In the genomic region with DNA sequence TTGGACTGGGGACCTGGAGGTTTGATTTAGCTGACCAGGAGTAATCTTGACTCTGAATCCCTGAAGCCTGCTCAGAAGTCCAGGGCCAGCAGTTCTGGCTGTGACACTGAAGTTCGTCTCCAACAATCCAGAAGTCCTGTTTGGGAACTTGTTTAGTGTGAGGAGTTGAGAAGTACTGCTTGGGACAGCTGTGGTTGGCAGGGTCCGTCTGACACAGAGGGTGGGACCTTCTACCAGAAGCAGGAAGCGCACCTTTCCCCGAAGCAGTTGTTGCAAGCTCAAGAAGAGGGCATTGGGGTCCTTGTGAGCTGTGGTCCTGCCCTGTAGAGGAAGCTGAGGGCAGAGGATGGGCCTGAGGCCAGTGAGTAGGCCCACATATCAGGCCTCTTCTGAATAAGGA, we compare ENCODE assay signal across 30 mouse cellular contexts. TPM values are rescaled to one million over a fixed set of nuclear protein-coding genes. Genes with fewer than 3 reads are reported as not detected.
DNase-seq lines count a peak whose midpoint lies in the region; ATAC-seq and TF ChIP-seq lines count a peak whose summit lies in the region.
"Had no signal": no experiment of that assay in that cellular context is flagged by ENCODE, and none has a peak within 500 bp of the region (broad histone marks: within the 10 kb centered on the region; RNA-seq: fewer than 3 reads in every experiment).

No protein-coding gene starts in this region.

- no peaks in the 10 kb centered on the region; the same call in 1 of the 2 replicates for H3K36me3 ChIP-seq in stomach, postnatal 0 days (ENCODE audit: control insufficient read depth, insufficient read depth, low read length)

- 83% methylated on average over 4 of the region's 4 CpGs for WGBS in stomach, postnatal 0 days

- H3K4me2 ChIP-seq in stomach, postnatal 0 days (replicated peaks; ENCODE audit: low read depth), result no peak overlapping the region
- H3K4me2 ChIP-seq: forebrain, embryonic 13.5 days; heart, embryonic 12.5 days; heart, embryonic 15.5 days; hindbrain, embryonic 14.5 days had no signal

- no peak for TF ChIP-seq EP300 in stomach, postnatal 0 days (optimal IDR thresholded peaks at IDR 0.05)

- no peaks in the 10 kb centered on the region; the same call in 1 of the 2 replicates for H3K4me1 ChIP-seq in stomach, postnatal 0 days (replicated peaks; ENCODE audit: control insufficient read depth, insufficient read depth)
- H3K4me1 ChIP-seq: forebrain, embryonic 13.5 days; heart, embryonic 12.5 days; heart, embryonic 15.5 days had no signal

- no peak for TF ChIP-seq CTCF in stomach, postnatal 0 days (IDR thresholded peaks at IDR 0.05; ENCODE audit: low read depth)

- H3K9ac ChIP-seq in stomach, postnatal 0 days (ENCODE audit: low read length), result peak overlapping the region; percentile 13; the same call in 1 of the 2 replicates
- H3K9ac ChIP-seq: forebrain, embryonic 13.5 days; heart, embryonic 12.5 days; heart, embryonic 15.5 days; hindbrain, embryonic 14.5 days had no signal

- DNase-seq in cerebellum, adult 11-12 months, result peak; percentile 4
- no peak for DNase-seq in cerebellum, adult 11 months
- peak; percentile 91 for DNase-seq in heart, adult 11 months
- no peak for DNase-seq in heart, adult 9 months (ENCODE audit: low spot score in 2 of 2)
- DNase-seq in thymus, postnatal 0 days (ENCODE audit: low spot score), result peak; percentile 1
- no peak for DNase-seq in thymus, postnatal 14 days
- DNase-seq in stomach, postnatal 0 days (ENCODE audit: low spot score), result no peak
- DNase-seq in adrenal gland, postnatal 4 days (ENCODE audit: low spot score in 2 of 2), result no peak
- DNase-seq: adrenal gland, postnatal 10 days; adrenal gland, postnatal 36 days; B cell, adult 2 months; cerebellum, adult 18-20 months; cerebellum, adult 9-10 months; cerebellum, postnatal 14 days; gastrocnemius, postnatal 36 days; heart, postnatal 10 days; heart, postnatal 4 days; kidney, adult 18-20 months had no signal

- H3K27ac ChIP-seq in stomach, postnatal 0 days (replicated peaks), result no peak overlapping the region
- H3K27ac ChIP-seq: forebrain, embryonic 13.5 days; heart, embryonic 15.5 days; hindbrain, embryonic 14.5 days; hindbrain, postnatal 0 days had no signal

- no peaks in the 10 kb centered on the region for H3K9me3 ChIP-seq in stomach, postnatal 0 days (ENCODE audit: control insufficient read depth, low read length)
- H3K9me3 ChIP-seq: forebrain, embryonic 13.5 days; G1E; heart, embryonic 12.5 days; heart, embryonic 15.5 days had no signal

- ATAC-seq in stomach, postnatal 0 days (ENCODE audit: low FRiP score, low TSS enrichment), result no peak
- ATAC-seq: forebrain, embryonic 13.5 days; forebrain, embryonic 16.5 days; hindbrain, postnatal 0 days; inflammation-experienced regulatory T-cells, adult 6 months; intestine, embryonic 16.5 days; Patski had no signal

- no peaks in the 10 kb centered on the region for H3K27me3 ChIP-seq in stomach, postnatal 0 days (ENCODE audit: control insufficient read depth, insufficient read depth, low read length)
- H3K27me3 ChIP-seq: Patski had no signal

- H3K4me3 ChIP-seq in stomach, postnatal 0 days (ENCODE audit: low read depth, low read length), result no peak overlapping the region
- H3K4me3 ChIP-seq: forebrain, embryonic 13.5 days; heart, embryonic 12.5 days; heart, embryonic 15.5 days had no signal

RNA-seq across cellular contexts. Expression of a gene that starts 7.2 kb away (rescaled TPM):
- polyA plus RNA-seq in thymus, postnatal 0 days (2015; fragmentation: Nextera tagmentation; extraction: Ambion mirVana), result 0.91 and 1.3 TPM in 2 replicates
- 2.9 and 3.9 TPM in 2 replicates for polyA plus RNA-seq in stomach, postnatal 0 days (2015; fragmentation: Nextera tagmentation; extraction: Ambion mirVana)
- 10 to 100 TPM; 14.8 to 17.1 TPM for total RNA-seq in adrenal gland, postnatal 4 days (2021)
- total RNA-seq: CH12.LX; granulocyte monocyte progenitor cell, adult 5-6 weeks had no signal
- polyA plus RNA-seq: G1E; inflammation-experienced regulatory T-cells, adult 6 months had no signal

RNA-seq across cellular contexts. Expression of a gene that starts 8.2 kb away (rescaled TPM):
- polyA plus RNA-seq in thymus, postnatal 0 days (2015; fragmentation: Nextera tagmentation; extraction: Ambion mirVana), result 5.3 and 7.1 TPM in 2 replicates
- polyA plus RNA-seq in stomach, postnatal 0 days (2015; fragmentation: Nextera tagmentation; extraction: Ambion mirVana), result 8.4 and 10.7 TPM in 2 replicates
- 10 to 100 TPM; 49.6 to 57.3 TPM for total RNA-seq in adrenal gland, postnatal 4 days (2021)

RNA-seq across cellular contexts. Expression of a gene that starts 8.3 kb away (rescaled TPM):
- polyA plus RNA-seq in thymus, postnatal 0 days (2015; fragmentation: Nextera tagmentation; extraction: Ambion mirVana), result 116 and 117 TPM in 2 replicates
- 59.5 and 60.4 TPM in 2 replicates for polyA plus RNA-seq in stomach, postnatal 0 days (2015; fragmentation: Nextera tagmentation; extraction: Ambion mirVana)
- 10 to 100 TPM; 39.8 to 41.0 TPM for total RNA-seq in adrenal gland, postnatal 4 days (2021)

RNA-seq across cellular contexts. Expression of a gene that starts 8.6 kb away (rescaled TPM):
- polyA plus RNA-seq in thymus, postnatal 0 days (2015; fragmentation: Nextera tagmentation; extraction: Ambion mirVana), result 0.12 and 0.26 TPM in 2 replicates
- polyA plus RNA-seq in stomach, postnatal 0 days (2015; fragmentation: Nextera tagmentation; extraction: Ambion mirVana), result 0.40 and 0.42 TPM in 2 replicates
- 1 to 10 TPM; 3.8 to 5.0 TPM for total RNA-seq in adrenal gland, postnatal 4 days (2021)
- total RNA-seq: G1E; granulocyte monocyte progenitor cell, adult 5-6 weeks; heart, postnatal 10 days had no signal
- polyA plus RNA-seq: G1E; inflammation-experienced regulatory T-cells, adult 6 months had no signal

RNA-seq across cellular contexts. Expression of a gene that starts 32.7 kb away (rescaled TPM):
- polyA plus RNA-seq in thymus, postnatal 0 days (2015; fragmentation: Nextera tagmentation; extraction: Ambion mirVana), result 2.1 and 2.3 TPM in 2 replicates
- polyA plus RNA-seq in stomach, postnatal 0 days (2015; fragmentation: Nextera tagmentation; extraction: Ambion mirVana), result 6.7 and 7.0 TPM in 2 replicates
- 10 to 100 TPM; 14.4 to 15.4 TPM for total RNA-seq in adrenal gland, postnatal 4 days (2021)
- total RNA-seq: granulocyte monocyte progenitor cell, adult 5-6 weeks had no signal

Comparison
In these comparisons a context has a peak if more than half of its experiments do, and no peak if none do; other contexts are left out.
1. DNase-seq: peak in cerebellum, adult 11-12 months (single experiment), heart, adult 11 months (single experiment) and thymus, postnatal 0 days (single experiment); none in cerebellum, adult 11 months (single experiment), heart, adult 9 months (0 of 2), thymus, postnatal 14 days (single experiment), stomach, postnatal 0 days (single experiment) and adrenal gland, postnatal 4 days (0 of 2).